Comparison of ENCODE assay signal across 10 mouse cellular contexts in genomic region chr3:41376848-41377582, GRCm38 (mm10).
DNase-seq lines count a peak whose midpoint lies in the region; ATAC-seq lines count a peak whose summit lies in the region.
"Had no signal": no experiment of that assay in that cellular context is flagged by ENCODE, and none has a peak within 500 bp of the region (broad histone marks: within the 10 kb centered on the region; RNA-seq: fewer than 3 reads in every experiment).

No protein-coding gene starts in this region.

- no peak overlapping the region for H3K27ac ChIP-seq in forebrain, embryonic 15.5 days (replicated peaks)
- no peak overlapping the region for H3K27ac ChIP-seq in liver, embryonic 16.5 days (ENCODE audit: low read length)
- H3K27ac ChIP-seq: embryonic facial prominence, embryonic 15.5 days; limb, embryonic 15.5 days had no signal

- H3K36me3 ChIP-seq in forebrain, embryonic 15.5 days = no peaks in the 10 kb centered on the region
- no peaks in the 10 kb centered on the region for H3K36me3 ChIP-seq in liver, embryonic 16.5 days (ENCODE audit: control insufficient read depth, insufficient read depth)
- H3K36me3 ChIP-seq: embryonic facial prominence, embryonic 15.5 days; limb, embryonic 15.5 days had no signal

- whole genome bisulfite sequencing in forebrain, embryonic 15.5 days = 45% methylated on average over 6 of the region's 6 CpGs
- WGBS in liver, embryonic 16.5 days (ENCODE audit: insufficient replicate concordance) = 43% methylated on average over 6 of the region's 6 CpGs

- intact Hi-C loops in gastrocnemius, postnatal 14 days (cut with DNase I; ENCODE audit: low total_unique reads) = no loop called here

- peaks cover 38% of the 10 kb centered on the region for H3K4me1 ChIP-seq in forebrain, embryonic 15.5 days
- H3K4me1 ChIP-seq in liver, embryonic 16.5 days (ENCODE audit: control insufficient read depth, low read depth, low read length) = no peaks in the 10 kb centered on the region

- H3K4me2 ChIP-seq in forebrain, embryonic 15.5 days (replicated peaks) = no peak overlapping the region
- no peak overlapping the region for H3K4me2 ChIP-seq in liver, embryonic 16.5 days (ENCODE audit: low read depth, low read length)
- H3K4me2 ChIP-seq: embryonic facial prominence, embryonic 15.5 days; limb, embryonic 15.5 days had no signal

- H3K9ac ChIP-seq in forebrain, embryonic 15.5 days (replicated peaks) = no peak overlapping the region
- H3K9ac ChIP-seq in liver, embryonic 16.5 days (ENCODE audit: low read depth, low read length) = no peak overlapping the region
- H3K9ac ChIP-seq: embryonic facial prominence, embryonic 15.5 days; limb, embryonic 15.5 days had no signal

- peak; percentile 20 for DNase-seq in embryo, embryonic 10 days (ENCODE audit: low spot score)
- DNase-seq in embryo, embryonic 11 days = no peak
- peak; percentile 84 for DNase-seq in 3T3-L1 (ENCODE audit: low read depth, low spot score)
- no peak for DNase-seq in gastrocnemius, postnatal 14 days
- DNase-seq in kidney, adult 8-10 months = no peak
- no peak for DNase-seq in kidney, adult 11 months

- H3K27me3 ChIP-seq in forebrain, embryonic 15.5 days = no peaks in the 10 kb centered on the region
- no peaks in the 10 kb centered on the region for H3K27me3 ChIP-seq in liver, embryonic 16.5 days (ENCODE audit: control insufficient read depth, insufficient read depth, low read depth, low read length)
- H3K27me3 ChIP-seq: embryonic facial prominence, embryonic 15.5 days; limb, embryonic 15.5 days had no signal

- peak; percentile 70; the same call in 1 of the 2 replicates for ATAC-seq in forebrain, embryonic 15.5 days (replicated peaks)
- peak; percentile 37 for ATAC-seq in liver, embryonic 16.5 days (ENCODE audit: low read depth)

- H3K4me3 ChIP-seq in forebrain, embryonic 15.5 days = no peak overlapping the region
- H3K4me3 ChIP-seq in liver, embryonic 16.5 days (ENCODE audit: low read depth, low read length) = no peak overlapping the region
- H3K4me3 ChIP-seq: embryonic facial prominence, embryonic 15.5 days; limb, embryonic 15.5 days had no signal

- no peaks in the 10 kb centered on the region for H3K9me3 ChIP-seq in forebrain, embryonic 15.5 days
- H3K9me3 ChIP-seq in liver, embryonic 16.5 days (replicated peaks; ENCODE audit: control insufficient read depth, low read length) = no peaks in the 10 kb centered on the region
- H3K9me3 ChIP-seq: embryonic facial prominence, embryonic 15.5 days; limb, embryonic 15.5 days had no signal

Comparison
In these comparisons a context has a peak if more than half of its experiments do, and no peak if none do; other contexts are left out.
1. DNase-seq: peak in embryo, embryonic 10 days (single experiment) and 3T3-L1 (single experiment); none in embryo, embryonic 11 days (single experiment), gastrocnemius, postnatal 14 days (single experiment), kidney, adult 8-10 months (0 of 2) and kidney, adult 11 months (single experiment).